Mouse (Mus musculus) liver, postnatal 0 days (tissue): Measurements from ENCODE around the gene Klf7.

Experiments
- CTCF ChIP-seq: sonication (generic); IDR thresholded peaks from 2 replicates; pipeline ENCODE4 v1.5.1; 2016; ENCODE audit warnings: antibody characterized with exemption, low read depth
- EP300 ChIP-seq: IDR thresholded peaks from 2 replicates; pipeline ENCODE4 v1.6.1; 2016; ENCODE audit warnings: antibody characterized with exemption, low read depth, mild to moderate bottlenecking

DNA sequence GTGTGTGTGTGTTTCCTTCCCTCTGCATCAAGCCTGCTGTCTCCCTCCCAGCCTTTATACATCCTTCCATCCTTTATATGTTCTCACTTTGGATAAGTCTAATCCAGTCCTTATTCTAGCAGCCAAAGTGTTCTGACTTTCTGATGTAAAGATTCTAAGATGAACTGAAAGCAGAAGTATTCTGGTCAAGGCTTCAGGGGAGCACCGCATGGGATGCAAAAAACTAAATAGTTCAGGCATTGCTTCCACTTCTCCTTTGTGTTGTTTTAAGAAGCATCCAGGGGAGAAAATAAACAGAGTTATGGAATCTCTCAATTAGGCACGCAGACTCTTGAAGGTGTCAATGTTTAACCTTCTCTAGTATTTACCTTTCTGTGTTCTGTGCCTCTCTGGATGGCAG lies 141.3 kb downstream of the Klf7 start:
- TF ChIP-seq CTCF (no peak), EP300 (no peak)
